Mouse (Mus musculus) left cerebral cortex, adult 18-20 months (tissue): ENCODE results near the gene Rps8. TPM values are rescaled to one million over a fixed set of nuclear protein-coding genes. Genes with fewer than 3 reads are reported as not detected.

Source experiments
- DNase-seq, 2 experiments: peaks; one replicate each; pipeline ENCODE4 v3.0.0; 2021 to 2022; ENCODE audit warnings: low spot score in 2 of 2, mixed read lengths in 1 of 2
- total RNA-seq, 2 experiments: library from RNA; stranded (reverse); gene quantifications; 2 replicates each; pipeline ENCODE4 v1.2.3; 2021

The Rps8 gene
- total RNA-seq, 2 experiments from 2014 or later = 585 to 613 TPM

DNA sequence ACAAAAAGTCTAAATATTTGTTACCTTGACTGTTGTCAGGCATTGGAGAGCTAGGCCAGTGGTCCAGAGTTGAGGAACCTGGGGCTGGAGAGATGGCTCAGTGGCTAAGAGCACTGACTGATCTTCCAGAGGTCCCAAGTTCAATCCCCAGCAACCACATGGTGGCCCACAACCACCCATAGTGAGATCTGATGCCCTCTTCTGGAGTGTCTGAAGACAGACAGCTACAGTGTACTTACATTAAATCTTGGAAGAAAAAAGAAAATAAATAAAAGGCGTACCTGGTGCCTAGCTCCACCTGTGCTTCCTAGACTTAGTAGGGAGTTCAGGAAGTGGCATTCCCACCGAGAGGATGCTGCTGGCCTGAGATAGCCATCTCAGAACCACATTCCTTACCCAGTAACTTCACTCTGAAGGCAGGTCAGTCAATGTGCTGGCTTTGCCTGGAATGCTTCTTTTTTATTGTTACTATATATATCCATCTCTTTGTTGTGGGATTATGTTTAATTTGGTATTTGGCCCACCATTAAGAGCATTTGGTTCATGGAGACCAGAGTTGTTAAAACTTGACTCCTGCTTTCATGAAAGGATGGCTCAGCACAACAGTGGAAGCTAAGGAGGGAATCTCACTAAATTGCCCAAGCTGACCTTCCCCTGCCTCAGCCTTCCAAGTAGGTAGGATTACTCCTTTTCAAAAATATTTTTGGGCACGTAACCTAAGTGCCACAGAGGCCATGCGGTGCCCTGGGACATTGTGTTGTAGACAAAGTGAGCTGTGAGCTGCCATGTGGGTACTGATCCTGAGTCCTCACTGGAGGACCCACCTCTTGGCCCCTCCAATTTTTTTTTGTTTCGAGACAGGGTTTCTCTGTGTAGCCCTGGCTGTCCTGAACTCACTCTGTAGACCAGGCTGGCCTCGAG lies 6.5 kb downstream of the Rps8 start:
- DNase-seq = no peak

DNA sequence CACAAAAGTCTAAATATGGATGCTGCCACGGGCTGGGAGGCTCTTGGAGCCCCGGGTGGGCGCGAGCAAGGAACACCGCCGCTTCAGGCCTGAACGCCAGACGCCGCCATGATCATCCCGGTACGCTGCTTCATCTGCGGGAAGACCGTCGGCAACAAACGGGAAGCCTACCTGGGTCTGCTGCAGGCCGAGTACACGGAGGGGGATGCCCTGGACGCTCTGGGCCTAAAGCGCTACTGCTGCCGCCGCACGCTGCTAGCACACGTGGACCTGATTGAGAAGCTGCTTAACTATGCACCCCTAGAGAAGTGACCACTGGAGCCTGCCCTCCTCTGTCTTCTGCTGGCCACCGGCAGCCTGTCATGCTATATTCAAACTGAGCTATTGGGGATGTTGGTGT lies 7.2 kb downstream of the Rps8 start:
- no peak for DNase-seq

DNA sequence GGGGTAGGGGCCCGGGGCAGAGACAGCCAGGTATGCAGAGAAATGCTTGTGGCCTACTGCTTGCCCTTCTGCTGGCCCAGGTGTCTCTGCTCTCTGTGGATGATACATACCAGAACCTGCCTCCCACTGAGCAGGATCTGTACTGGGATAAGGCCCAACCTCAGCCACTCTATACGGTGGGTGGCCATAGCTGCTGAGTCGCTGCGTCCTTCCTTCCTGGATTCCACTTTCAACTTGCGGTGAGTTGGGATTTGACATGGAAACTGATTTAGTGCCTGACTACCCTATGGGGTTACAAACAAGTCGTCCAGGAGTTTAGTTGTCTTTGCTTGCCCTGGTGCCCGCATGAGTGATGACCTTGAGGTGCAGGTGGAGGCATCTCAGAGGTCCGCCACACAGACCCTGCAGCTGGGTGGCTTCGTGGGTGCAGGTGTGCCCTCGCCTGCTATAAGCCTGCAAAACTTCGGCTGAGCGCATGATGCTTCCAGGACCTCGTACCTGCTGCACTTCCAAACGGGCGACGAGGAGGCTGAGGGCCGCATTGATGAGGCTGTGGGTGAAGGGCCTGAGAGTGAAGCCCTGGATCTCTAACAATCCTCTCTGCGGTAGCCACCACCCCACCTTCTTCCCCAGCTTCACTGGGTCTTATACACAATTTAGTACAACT lies 7.9 kb downstream of the Rps8 start:
- no peak for DNase-seq

DNA sequence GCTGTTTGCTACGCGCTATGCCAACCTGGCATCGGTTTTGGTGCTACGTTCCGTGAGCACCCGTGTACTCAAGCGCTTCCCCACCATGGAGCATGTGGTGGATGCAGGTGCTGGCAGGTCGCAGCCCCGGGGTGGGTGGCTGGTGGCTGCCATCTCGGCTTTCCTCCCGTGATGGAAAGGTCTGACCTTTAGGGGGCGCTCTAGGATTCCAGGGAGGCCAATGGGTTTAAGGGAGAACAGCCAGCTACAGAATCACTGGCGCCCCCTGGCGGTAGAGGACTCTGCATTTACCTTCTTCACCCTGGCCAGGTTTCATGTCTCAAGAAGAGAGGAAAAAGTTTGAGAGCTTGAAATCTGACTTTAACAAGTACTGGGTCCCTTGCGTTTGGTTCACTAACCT lies 9.9 kb downstream of the Rps8 start:
- DNase-seq = peak; percentile 74 to 89

DNA sequence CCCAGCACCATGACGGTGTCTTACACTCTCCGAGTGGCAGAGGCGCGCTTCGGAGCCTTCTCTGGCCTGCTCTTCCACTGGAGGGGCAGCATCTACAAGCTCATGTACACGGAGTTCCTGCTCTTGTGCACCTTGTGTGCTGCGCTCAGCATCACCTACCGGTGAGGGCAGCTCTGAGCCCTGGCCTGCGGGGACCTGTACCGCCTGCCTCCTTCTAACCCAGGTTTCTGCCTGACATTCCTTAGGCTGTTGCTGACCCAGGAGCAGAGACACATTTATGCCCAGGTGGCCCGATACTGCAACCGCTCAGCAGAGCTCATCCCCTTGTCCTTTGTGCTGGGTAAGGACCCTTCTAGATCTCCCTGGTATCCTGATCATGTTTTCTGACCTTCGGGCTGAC lies 10.8 kb downstream of the Rps8 start:
- no peak for DNase-seq

DNA sequence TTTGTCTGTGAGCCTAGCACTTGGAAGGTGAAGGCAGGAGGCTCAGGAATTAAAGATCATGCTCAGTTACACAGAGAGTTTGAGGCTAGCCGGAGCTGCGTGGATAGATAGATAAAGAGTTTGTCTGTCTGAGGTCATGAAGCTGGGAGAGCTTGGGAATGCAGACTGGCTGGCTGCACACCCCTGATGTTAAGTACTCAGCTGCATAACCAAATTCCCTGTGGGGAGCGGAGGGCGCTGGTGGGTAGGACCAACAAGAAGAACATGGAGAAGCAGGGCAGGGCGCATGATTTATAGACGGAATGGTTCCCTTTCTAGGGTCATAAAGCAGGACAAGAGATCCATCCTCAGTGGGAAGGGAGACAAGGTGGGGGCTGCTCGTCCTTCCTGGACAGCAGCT lies 13.0 kb downstream of the Rps8 start:
- DNase-seq = no peak

DNA sequence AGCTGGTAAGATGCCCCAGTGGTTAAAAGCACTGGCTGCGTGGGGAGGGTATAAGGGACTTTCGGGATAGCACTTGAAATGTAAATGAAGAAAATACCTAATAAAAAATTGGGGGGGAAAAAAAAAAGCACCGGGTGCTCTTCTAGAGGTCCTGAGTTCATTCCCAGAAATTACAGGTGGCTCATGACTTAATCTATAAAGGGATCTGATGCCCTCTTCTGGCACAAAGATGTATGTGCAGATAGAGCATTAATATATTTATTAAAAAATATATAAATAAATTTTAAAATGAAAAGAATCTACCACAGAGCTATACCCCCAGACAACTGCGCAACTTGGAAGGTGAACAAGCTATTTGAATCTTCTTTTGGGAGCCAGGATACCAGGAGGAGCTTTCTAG lies 15.4 kb downstream of the Rps8 start:
- no peak for DNase-seq

DNA sequence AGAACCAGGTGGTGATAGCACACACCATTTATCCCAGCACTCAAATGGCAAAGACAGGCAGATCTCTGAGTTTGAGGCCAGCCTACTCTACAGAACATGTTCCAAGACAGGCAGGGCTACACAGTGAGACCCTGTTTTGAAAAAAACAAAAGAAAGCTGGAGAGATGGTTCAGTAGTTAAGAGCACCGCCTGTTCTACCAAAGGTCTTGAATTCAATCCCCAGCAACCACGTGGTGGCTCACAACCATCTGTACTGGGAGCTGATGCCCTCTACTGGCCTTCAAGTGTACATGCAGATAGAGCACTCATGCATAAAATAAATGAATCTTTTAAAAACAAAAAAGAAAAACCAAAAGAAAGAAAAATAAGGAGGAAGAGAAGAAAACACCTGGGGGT lies 16.8 kb downstream of the Rps8 start:
- no peak for DNase-seq

DNA sequence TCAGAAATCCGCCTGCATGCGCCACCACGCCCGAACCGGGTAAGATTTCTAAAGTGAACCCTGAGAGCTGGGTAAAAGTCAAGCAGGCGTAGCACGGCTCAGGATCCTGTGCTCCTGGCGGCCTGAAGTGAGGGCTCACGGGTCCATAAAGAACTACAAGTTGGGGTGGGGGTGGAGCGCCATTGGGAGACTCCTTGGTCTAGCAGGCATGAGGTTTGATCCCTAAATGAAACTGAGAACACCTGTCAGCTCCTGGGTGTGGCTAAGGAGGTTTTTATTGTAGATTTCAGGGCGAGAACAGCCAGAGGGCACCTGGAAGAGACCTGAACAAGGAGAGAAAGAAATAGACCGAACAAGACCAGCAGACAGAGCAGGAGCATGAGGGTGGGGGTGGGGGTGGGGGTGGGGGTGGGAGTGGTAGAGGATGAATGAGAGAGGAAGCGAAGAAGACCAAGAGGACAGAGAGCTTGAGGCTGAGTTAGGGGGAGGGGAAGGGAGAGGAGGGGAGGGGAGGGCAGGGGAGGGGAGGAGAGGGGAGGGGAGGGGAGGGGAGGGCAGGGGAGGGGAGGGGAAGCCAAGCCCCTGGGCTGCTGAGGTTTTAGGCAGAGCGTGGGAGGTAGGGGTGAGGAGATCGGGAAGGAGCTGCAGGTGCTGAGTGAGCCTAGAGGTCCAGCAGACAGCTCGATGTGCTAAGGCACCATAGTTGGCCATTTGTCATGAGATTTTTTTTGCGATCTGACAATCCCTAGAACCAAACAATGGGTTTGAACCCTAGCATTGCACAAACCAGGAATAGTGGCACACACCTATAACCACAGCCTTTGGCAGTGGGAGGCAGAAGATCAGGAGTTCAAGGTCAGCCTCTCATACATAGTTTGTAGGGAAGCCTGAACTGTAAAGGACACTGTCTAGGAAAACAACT lies 17.5 kb downstream of the Rps8 start:
- no peak for DNase-seq

DNA sequence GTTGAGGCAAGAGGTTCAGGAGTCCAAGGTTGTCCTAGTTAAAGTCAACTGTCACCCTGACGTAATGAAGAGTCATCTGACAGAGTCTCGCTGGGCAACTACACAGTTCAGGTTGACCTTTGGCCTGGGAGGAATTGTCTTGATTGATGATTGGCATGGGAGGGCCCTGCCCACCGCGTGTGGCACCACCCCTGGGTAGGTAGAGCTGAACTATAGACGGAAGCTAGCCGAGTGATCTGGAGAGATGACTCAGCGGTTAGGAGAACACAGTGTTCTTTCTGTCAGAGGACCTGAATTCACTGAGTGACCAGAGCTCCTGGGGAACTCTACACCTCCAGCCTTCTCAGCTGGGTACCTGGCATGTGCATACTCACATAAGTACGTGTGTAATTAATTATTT lies 20.0 kb downstream of the Rps8 start:
- no peak for DNase-seq

DNA sequence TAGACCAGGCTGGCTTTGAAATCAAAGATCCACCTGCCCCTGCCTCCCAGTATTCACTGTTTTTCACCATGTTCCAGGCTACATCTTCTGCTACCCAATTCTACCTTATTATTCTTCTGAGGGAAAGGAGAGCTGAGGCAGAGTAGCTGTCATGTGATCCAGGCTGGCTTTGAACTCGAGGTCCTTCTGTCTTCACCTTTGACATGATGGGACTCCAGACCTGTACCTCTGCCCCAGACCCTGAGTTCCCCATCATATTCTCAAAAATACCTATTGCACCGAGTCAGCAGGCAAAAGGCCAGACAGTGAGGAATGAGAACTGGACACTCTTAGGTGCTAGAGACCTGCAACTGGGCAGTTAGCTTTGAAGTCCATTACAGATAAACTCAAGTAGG lies 21.4 kb downstream of the Rps8 start:
- no peak for DNase-seq

DNA sequence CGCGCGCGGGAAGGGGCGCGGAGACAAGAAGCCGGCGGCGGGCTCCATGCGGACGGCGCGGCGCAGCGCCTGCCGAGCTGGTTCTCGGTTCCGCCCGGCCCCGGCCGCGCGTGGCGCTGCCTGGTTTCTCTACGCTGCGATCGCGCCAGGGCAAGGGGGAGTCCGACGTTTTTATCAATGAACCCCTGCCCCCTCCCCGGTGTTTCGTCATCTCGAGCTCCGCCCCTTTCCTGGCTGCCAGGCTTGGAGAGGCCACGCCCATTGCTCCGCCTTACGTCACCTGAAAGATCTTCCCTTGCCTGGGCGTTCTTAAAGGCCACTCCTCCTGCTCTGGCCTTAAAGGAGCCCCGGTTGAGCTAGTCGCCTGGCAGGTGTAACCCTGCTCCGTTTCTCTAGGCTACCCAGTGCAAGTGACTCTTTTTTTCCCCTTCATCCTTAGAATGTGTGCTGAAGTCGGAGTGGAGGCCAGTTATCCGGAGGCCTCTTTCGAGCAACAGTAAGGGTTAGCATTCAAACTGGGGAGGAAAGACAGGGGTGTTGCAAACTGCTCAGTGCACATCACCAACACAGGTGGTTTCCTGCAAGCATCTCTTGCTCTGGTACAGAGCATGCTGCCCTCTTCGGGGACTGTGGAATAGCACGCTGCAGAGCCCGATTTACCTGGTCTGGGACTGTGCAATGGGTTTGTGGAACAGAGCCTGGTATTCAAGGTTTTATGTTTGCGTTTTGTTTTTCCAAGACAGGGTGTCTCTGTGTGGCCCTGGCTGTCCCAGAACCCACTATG lies 22.0 kb downstream of the Rps8 start, which contains the start of gene Plk3:
Gene Plk3, minus strand, starts transcription at position 147 of the 784 bp plus-strand sequence.
- DNase-seq = peak; percentile 97

DNA sequence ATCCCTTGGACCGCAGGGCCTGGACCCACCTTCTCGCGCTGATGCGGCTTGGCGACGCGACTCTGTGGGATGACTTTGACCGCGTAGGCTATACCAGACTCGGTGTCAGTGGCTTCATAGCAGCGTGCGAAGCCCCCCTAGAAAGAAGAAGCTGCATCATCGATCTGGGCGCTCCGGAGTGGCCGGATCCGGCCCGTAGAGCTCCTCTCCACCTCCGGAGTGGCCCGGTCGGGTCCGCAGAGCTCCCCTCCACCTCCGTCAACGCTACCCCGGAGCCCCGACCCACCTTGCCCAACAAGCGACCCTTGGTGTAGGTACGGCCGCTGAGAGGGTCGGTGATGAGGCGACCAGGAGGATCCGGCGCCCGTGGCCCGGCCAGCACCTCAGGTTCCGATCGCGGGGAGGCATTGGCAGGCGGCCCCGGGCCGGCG lies 22.7 kb downstream of the Rps8 start:
- DNase-seq = no peak

DNA sequence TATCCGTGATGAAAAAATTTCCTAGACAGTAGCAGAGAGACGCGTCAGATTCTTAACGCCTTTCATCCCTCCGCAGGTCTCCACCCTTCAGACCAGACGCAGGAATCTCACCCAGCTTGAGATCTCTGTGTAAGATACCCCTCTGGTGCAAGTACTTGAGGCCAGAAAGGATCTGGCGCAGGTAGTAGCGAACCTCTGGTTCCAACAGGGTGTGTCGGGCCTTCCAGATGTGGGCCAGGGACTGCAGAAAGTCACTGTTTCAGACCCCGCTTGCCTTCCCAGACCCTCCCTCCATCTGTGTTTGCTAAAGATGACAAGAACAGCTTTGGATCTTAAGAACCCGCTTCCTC lies 23.3 kb downstream of the Rps8 start:
- DNase-seq = no peak

DNA sequence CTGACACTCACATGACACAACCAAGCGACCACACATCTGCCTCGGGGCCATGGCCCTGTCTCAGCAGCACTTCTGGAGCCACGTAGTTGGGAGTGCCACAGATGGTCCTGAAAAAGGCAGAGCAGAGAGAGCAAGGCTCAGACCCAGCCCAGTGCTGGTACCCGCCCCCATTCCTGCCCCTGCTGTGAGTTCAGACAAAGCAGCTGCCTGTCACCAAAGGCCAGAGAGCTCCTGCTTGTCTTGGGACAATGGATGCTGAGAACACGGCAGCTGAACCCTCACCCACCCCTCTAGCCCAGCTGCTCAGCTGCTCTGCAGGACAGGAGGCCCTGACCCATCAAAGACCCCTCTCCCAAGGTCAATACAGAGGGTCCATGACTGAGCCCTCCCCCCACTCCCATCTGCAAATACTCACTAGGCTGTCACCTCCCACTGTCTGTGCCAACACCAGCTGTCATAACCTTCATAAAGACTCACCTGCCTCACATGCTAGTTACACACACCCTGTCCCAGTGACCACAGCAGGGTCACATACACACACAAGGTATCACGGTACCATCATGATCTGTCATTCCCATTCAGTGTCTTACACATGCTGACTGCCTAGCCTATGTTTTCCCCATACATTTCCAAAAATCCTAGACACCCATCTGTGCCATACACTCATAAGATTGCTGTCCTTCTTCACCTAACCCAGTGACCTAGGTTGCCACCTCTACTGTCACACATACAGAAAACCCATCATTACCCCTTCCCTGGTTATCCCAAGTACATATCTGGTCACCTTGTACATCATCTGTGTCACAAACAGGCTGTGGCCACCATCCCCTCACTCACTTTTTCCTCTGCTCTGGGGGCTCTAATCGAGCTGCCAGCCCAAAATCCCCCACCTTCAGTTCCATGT lies 23.9 kb downstream of the Rps8 start:
- DNase-seq = no peak

DNA sequence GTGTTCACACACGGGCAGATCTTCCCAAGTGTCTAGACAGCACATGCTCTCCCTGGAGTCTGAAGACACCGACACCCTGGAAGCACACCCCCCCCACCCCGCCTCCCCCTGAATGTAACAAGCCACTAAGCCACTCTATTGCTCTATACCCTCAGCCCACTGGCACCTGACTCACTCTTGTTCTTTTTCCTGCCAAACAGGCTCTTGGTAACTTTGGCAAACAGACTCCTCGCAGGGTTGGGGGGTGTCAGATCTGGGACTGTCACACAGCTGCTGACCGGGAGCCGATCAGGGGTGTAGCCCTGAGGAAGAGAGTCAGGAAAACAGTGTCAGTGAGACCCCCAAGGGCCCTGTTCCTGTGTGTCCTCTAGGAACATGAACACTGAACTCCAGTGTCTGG lies 24.8 kb downstream of the Rps8 start:
- DNase-seq = no peak

DNA sequence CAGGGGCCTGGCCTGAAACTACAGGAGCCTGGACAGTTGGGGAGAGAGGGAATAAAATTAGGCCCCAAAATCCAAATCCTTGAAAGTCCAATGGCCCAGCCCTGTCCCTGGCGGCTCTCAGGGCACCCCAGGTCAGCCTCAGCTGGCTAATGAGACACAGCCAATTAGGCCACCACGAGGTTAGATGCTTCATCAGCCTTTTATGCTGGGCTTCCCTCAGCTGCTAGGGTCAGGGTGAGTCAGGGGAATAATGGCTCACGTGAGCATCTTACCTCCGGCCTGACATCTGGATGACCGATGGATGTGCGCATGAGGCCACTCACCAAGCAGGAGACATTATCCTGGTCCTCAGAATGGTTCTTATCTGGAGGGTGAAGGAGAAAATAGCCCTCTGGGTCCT lies 25.3 kb downstream of the Rps8 start:
- DNase-seq = no peak

DNA sequence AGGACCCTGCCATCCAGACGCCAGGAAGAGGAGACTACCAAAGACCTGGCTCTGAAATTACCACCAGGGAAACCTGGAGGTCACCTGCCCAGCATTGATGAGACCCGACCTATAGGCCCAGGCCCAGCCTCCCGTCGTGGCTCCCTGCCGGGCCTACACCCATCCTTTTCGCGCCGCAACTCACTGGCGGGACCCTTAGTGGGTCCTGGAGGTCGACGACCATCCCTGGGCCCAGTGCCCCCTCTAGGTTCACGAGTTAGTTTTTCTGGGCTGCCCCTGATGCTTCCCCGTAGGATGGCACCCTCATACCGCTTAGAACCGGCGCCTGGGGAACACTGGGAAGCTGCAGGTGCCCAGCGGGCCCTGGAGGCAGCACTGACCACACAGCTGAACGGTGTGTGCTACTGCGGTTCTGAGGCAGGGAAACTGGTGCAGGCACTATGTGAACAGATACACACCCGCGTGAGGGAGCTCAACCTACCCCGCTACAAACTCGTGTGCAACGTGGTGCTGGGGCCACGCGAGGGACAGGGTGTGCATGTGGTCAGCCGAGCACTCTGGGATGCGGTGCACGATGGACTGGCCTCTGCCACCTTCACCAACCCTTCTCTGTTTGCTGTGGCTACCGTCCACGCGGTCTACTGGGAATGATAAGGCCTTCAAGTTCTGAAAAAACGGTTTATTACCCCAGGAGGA lies 27.9 kb downstream of the Rps8 start:
- DNase-seq = no peak

DNA sequence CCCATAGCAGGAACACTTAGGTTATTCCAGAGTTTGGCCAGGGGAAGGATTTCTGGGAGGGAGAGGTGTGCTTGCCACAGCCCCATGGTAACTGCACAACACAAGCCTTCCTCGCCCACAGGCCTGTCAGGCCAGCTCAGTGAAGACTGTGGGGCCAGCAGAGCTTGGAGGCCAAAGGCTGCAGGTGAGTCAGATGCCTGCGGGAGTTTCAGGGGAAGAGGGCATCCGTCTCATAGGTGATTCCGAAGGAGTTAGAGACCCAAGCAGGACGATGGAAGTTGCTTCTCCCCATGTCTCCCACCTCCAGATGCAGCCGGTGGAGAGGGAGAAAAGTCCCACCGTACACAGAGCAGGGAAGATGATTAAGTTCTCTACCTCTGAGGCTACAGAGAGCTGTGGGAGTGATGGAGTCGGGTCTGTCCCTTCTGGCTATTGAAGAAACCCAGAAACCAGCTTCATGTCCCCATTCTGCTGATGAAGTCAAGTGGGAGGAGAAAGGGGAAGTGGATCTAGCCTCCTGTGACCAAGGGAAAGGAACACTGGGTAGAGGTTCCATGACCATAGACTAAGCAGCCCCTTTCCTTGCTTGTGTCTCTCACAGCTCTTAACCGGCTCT lies 29.3 kb downstream of the Rps8 start, which contains the start of gene Tctex1d4:
Gene Tctex1d4, plus strand, starts transcription at position 120 of the 616 bp plus-strand sequence.
- no peak for DNase-seq
